Mouse (Mus musculus): ENCODE results near the gene Ncl. TPM values are rescaled to one million over a fixed set of nuclear protein-coding genes. Genes with fewer than 3 reads are reported as not detected.

Ncl gene
- polyA plus RNA-seq, 1 experiment from 2014 or later, result 285 TPM

Small RNA genes within 50 kb of the gene (microRNA-seq; reads per million reads assigned to microRNA genes)
- 25.5 reads per million, percentile 35 among the genes with 10 or more reads in this experiment for gene mmu-mir-3535

Other genes starting within 250 kb of the Ncl start
- gene Htr2b, start 247.4 kb downstream of the Ncl start, polyA plus RNA-seq (2015; fragmentation: Nextera tagmentation; extraction: Ambion mirVana), result 0.09 and 0.33 TPM in 2 replicates
- gene Gm21972, start 225.8 kb downstream of the Ncl start, polyA plus RNA-seq (2015; fragmentation: Nextera tagmentation; extraction: Ambion mirVana), result 0.79 TPM in 1 of 2 replicates, not detected in the other
- gene Armc9, start 204.6 kb downstream of the Ncl start, polyA plus RNA-seq (2015; fragmentation: Nextera tagmentation; extraction: Ambion mirVana), result 30.2 and 33.6 TPM in 2 replicates
- 1.5 and 2.1 TPM in 2 replicates for gene B3gnt7, start 56.6 kb downstream of the Ncl start, polyA plus RNA-seq (2015; fragmentation: Nextera tagmentation; extraction: Ambion mirVana)
- gene Nmur1, start 66.8 kb upstream of the Ncl start, polyA plus RNA-seq (2015; fragmentation: Nextera tagmentation; extraction: Ambion mirVana), result 0.14 TPM in 1 of 2 replicates, not detected in the other
- not detected in 2 replicates for gene Tex44, start 66.9 kb upstream of the Ncl start, polyA plus RNA-seq (2015; fragmentation: Nextera tagmentation; extraction: Ambion mirVana)
- 2,754 and 3,239 TPM in 2 replicates for gene Ptma, start 167.3 kb upstream of the Ncl start, polyA plus RNA-seq (2015; fragmentation: Nextera tagmentation; extraction: Ambion mirVana)
- 78.5 and 84.4 TPM in 2 replicates for gene Pde6d, start 223.2 kb upstream of the Ncl start, polyA plus RNA-seq (2015; fragmentation: Nextera tagmentation; extraction: Ambion mirVana)
- 60.5 and 64.7 TPM in 2 replicates for gene Cops7b, start 223.5 kb upstream of the Ncl start, polyA plus RNA-seq (2015; fragmentation: Nextera tagmentation; extraction: Ambion mirVana)

Measured in forebrain, embryonic 13.5 days (tissue).